Mouse (Mus musculus): Measurements from ENCODE around the gene Slc35f3.

GRCm38 (mm10) chr8:126405030-126405429, 106.7 kb downstream of the Slc35f3 start:
- TF ChIP-seq TCF12 (IDR thresholded peaks at IDR 0.05; ENCODE audit: low read depth, low read length) (no peak), BHLHE40 (IDR thresholded peaks at IDR 0.05; ENCODE audit: borderline replicate concordance, low read depth, low read length) (no peak), MAX (IDR thresholded peaks at IDR 0.05; ENCODE audit: low read length) (no peak), HCFC1 (IDR thresholded peaks at IDR 0.05; ENCODE audit: low read depth, low read length) (no peak), USF2 (IDR thresholded peaks at IDR 0.05; ENCODE audit: borderline replicate concordance in 1 of 2, insufficient read depth in 1 of 2, low read depth in 1 of 2, low read length in 2 of 2) (no peak), EP300 (IDR thresholded peaks at IDR 0.05; ENCODE audit: low read depth in 1 of 2, low read length in 2 of 2) (no peak)

Measured in MEL (cell line).